Mouse (Mus musculus) thymus, adult 2 months (tissue): ENCODE measurements around the gene Snta1. TPM values are rescaled to one million over a fixed set of nuclear protein-coding genes. Genes with fewer than 3 reads are reported as not detected.

Experiments used
- DNase-seq: peaks from one replicate; pipeline ENCODE4 v3.0.0; 2021
- H3K27ac ChIP-seq: fragments of 200-500 bp; 2 replicates; pipeline ENCODE4 v1.5.1; 2012; ENCODE audit warnings: low read length, control low read depth; ENCODE audit not compliant: control insufficient read depth, insufficient read depth
- H3K27me3 ChIP-seq: fragments of 200-500 bp; 2 replicates; pipeline ENCODE4 v1.6.1; 2012; ENCODE audit warnings: mild to moderate bottlenecking, low read length, moderate library complexity, mixed read lengths; ENCODE audit not compliant: control insufficient read depth, insufficient read depth
- H3K36me3 ChIP-seq: fragments of 200-500 bp; 2 replicates; pipeline ENCODE4 v1.6.1; 2012; ENCODE audit warnings: mild to moderate bottlenecking, low read length, moderate library complexity; ENCODE audit not compliant: control insufficient read depth, insufficient read depth
- H3K4me1 ChIP-seq: fragments of 200-500 bp; replicated peaks from 2 replicates; pipeline ENCODE4 v1.6.1; 2012; ENCODE audit warnings: low read length; ENCODE audit not compliant: control insufficient read depth, insufficient read depth
- H3K4me3 ChIP-seq: fragments of 200-500 bp; 2 replicates; pipeline ENCODE4 v1.5.1; 2012; ENCODE audit warnings: mild to moderate bottlenecking, low read length, control low read depth, moderate library complexity; ENCODE audit not compliant: control insufficient read depth, insufficient read depth
- CTCF ChIP-seq: fragments of 200-500 bp; IDR thresholded peaks from 2 replicates; pipeline ENCODE4 v1.5.1; 2012; ENCODE audit warnings: mild to moderate bottlenecking, control low read depth, low read length, moderate library complexity, borderline replicate concordance; ENCODE audit not compliant: control insufficient read depth, poor library complexity, insufficient read depth; ENCODE audit errors: extremely low read depth
- POLR2A ChIP-seq: fragments of 200-500 bp; IDR thresholded peaks from 2 replicates; pipeline ENCODE4 v1.6.1; 2012; ENCODE audit warnings: mild to moderate bottlenecking, low read length, control low read depth, moderate library complexity; ENCODE audit not compliant: control insufficient read depth, poor library complexity, insufficient read depth; ENCODE audit errors: extremely low read depth
- WGBS: fragments of 180-500 bp; shearing (Covaris S2); methylation state at CpG from one replicate; pipeline ENCODE4 v1.1.7; 2018; 5-methylcytosine and 5-hydroxymethylcytosine counted together
- polyA plus RNA-seq: library from polyadenylated mRNA; depleted of rRNA; stranded (reverse); fragments of >200 nt; gene quantifications from 2 replicates; pipeline ENCODE4 v1.2.3, GENCODE M21; 2012

Snta1 gene
- polyA plus RNA-seq, 1 experiment = 9.6 TPM

DNA sequence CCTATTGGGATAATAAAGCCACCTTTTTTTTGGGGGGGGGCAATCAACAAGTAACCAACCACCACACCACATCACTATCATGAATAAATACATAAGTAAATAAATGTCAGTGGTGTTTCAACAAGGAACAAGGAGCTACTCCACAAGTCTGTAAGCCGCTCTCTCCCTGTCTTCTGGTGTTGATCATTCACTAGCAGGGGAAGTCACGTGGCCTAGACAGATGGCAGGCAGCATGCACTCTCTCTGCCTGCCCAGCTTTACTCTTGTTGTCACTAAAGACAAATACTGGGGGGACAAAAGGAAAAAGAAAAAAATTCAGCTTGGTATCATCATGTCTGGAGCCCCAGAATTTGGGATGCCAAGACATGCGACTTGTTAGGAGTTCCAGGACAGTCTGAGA is 25.5 kb upstream of the Snta1 start:
- no peak for DNase-seq
- H3K27ac ChIP-seq = no peak overlapping the region
- WGBS = 79% methylated on average over 3 of the region's 3 CpGs
- no peaks in the 10 kb centered on the region for H3K36me3 ChIP-seq
- TF ChIP-seq POLR2A (no peak), CTCF (no peak)
- H3K27me3 ChIP-seq = no peaks in the 10 kb centered on the region
- peaks cover 4% of the 10 kb centered on the region; the same call in 1 of the 2 replicates for H3K4me1 ChIP-seq
- no peak overlapping the region for H3K4me3 ChIP-seq

- no peak for DNase-seq
- Histone ChIP-seq H3K27me3 (no peaks in the 10 kb centered on the region), H3K36me3 (no peaks in the 10 kb centered on the region), H3K4me3 (no peak overlapping the region), H3K27ac (no peak overlapping the region), H3K4me1 (peaks cover 2% of the 10 kb centered on the region; the same call in 1 of the 2 replicates)
- WGBS = 76% methylated on average over 2 of the region's 2 CpGs
- no peak for TF ChIP-seq POLR2A
- TF ChIP-seq CTCF = no peak
These were observed 24.8 kb upstream of the Snta1 start for GRCm38 (mm10) chr2:154432696-154433095.

DNA sequence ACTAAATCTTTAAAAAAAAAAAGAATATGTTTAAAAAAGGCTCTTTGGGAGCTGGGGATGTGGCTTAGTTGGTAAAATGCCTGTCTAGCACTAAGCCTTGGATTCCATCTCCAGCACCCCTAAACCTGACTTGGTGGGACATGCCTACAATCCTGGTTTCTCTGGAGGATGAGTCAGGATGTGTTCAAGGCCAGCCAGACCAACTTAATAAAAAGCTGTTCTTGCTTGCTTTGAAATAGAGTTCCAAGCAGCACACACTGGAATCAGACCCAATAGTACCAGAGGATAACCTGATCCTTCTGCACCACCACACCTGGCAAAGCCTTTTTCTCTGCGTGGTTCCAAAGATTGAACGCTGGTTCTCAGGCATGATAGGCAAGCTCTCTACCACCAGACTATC is 22.7 kb upstream of the Snta1 start:
- no peak for TF ChIP-seq POLR2A
- TF ChIP-seq CTCF = no peak
- no peak overlapping the region for H3K27ac ChIP-seq
- H3K36me3 ChIP-seq = no peaks in the 10 kb centered on the region
- no peak overlapping the region for H3K4me3 ChIP-seq
- WGBS = 98% methylated on average over 2 of the region's 2 CpGs
- no peaks in the 10 kb centered on the region for H3K27me3 ChIP-seq
- no peak for DNase-seq
- H3K4me1 ChIP-seq = no peaks in the 10 kb centered on the region

GRCm38 (mm10) chr2:154427853-154428360 is 20.0 kb upstream of the Snta1 start:
- no peak overlapping the region for H3K27ac ChIP-seq
- no peak for DNase-seq
- WGBS = 81% methylated on average over 17 of the region's 17 CpGs
- no peaks in the 10 kb centered on the region for H3K27me3 ChIP-seq
- H3K4me3 ChIP-seq = no peak overlapping the region
- no peaks in the 10 kb centered on the region for H3K4me1 ChIP-seq
- no peak for TF ChIP-seq POLR2A
- TF ChIP-seq CTCF = no peak
- H3K36me3 ChIP-seq = no peaks in the 10 kb centered on the region

DNA sequence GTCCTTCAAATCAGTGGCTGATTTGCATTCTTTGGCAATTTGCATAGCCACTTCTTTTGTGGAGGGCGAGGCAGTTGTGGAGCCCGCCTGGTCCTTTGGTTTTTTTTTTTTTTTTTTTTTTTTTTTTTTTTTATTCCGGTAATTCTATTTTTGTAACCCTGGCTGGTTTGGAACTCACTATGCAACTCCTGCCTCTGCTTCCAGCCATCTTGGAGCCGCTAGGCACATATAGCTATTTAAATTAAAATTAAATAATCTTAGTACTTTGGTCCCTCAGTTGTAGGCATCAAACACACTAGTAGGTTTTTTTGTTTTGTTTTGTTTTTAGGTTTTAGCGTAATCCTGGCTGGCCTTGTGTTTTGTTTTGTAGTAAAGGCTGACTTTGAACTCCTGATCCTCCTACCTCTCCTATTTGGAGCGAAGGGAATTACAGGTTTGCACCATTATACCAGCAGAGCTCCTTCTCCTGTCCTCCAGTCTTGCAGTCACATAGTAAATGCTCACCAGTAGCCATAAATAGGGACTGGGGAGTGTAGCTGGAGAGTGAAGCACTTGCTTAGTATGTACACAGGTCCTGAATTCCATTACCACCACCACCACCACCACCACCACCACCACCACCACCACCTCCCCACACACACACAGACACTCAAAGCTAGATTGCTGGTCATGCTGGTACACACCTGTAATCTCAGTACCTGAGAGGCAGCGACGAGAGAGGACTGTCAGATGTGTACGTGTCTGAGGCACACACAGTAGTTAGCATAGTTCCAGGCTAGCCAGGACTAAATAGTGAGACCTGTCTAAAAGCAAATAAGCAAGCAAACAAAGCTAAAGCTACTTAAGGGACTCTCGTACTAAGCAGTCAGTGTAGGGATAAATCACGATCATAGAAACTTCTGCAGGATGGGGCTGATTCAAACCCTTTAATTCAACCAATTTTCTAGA is 19.3 kb upstream of the Snta1 start:
- no peak for TF ChIP-seq POLR2A
- TF ChIP-seq CTCF = no peak
- H3K27ac ChIP-seq = no peak overlapping the region
- no peak overlapping the region for H3K4me3 ChIP-seq
- H3K36me3 ChIP-seq = no peaks in the 10 kb centered on the region
- H3K27me3 ChIP-seq = no peaks in the 10 kb centered on the region
- DNase-seq = no peak
- WGBS = 87% methylated on average over 11 of the region's 11 CpGs
- H3K4me1 ChIP-seq = no peaks in the 10 kb centered on the region

- no peak for DNase-seq
- 47% methylated on average over 25 of the region's 25 CpGs for WGBS
- TF ChIP-seq POLR2A = no peak
- no peak for TF ChIP-seq CTCF
- H3K27me3 ChIP-seq = no peaks in the 10 kb centered on the region
- no peaks in the 10 kb centered on the region for H3K4me1 ChIP-seq
- H3K36me3 ChIP-seq = no peaks in the 10 kb centered on the region
- H3K27ac ChIP-seq = no peak overlapping the region
- H3K4me3 ChIP-seq = no peak overlapping the region
These were observed 18.4 kb upstream of the Snta1 start for GRCm38 (mm10) chr2:154426188-154426904.
